Comparison of ENCODE assay signal across 8 mouse cellular contexts in genomic region chr11:70671333-70672047, GRCm38 (mm10). TPM values are rescaled to one million over a fixed set of nuclear protein-coding genes. Genes with fewer than 3 reads are reported as not detected.
DNase-seq lines count a peak whose midpoint lies in the region; ATAC-seq and TF ChIP-seq lines count a peak whose summit lies in the region.

No protein-coding gene starts in this region.

- WGBS in heart, embryonic 10.5 days = 81% methylated on average over 16 of the region's 16 CpGs
- WGBS in lung, embryonic 14.5 days = 83% methylated on average over 16 of the region's 16 CpGs
- WGBS in forebrain, postnatal 0 days = 79% methylated on average over 16 of the region's 16 CpGs
- WGBS in neural tube, embryonic 13.5 days = 86% methylated on average over 16 of the region's 16 CpGs

- no peak for DNase-seq in heart, embryonic 10.5 days (ENCODE audit: low spot score)
- no peak for DNase-seq in heart, postnatal 36 days
- DNase-seq in lung, embryonic 14.5 days = no peak
- no peak for DNase-seq in lung, adult 18-20 months
- no peak for DNase-seq in forebrain, postnatal 0 days
- no peak for DNase-seq in embryo, embryonic 9.5 days (ENCODE audit: extremely low spot score)
- DNase-seq in right cerebral cortex, postnatal 14 days = no peak

- H3K27me3 ChIP-seq in heart, embryonic 10.5 days (ENCODE audit: insufficient read depth, poor library complexity, severe bottlenecking) = no peaks in the 10 kb centered on the region
- no peaks in the 10 kb centered on the region for H3K27me3 ChIP-seq in lung, embryonic 14.5 days (ENCODE audit: insufficient read depth, low read length)
- no peaks in the 10 kb centered on the region for H3K27me3 ChIP-seq in forebrain, postnatal 0 days (ENCODE audit: insufficient read depth, low read length)
- H3K27me3 ChIP-seq in neural tube, embryonic 13.5 days = no peaks in the 10 kb centered on the region

- peaks cover 41% of the 10 kb centered on the region for H3K4me1 ChIP-seq in heart, embryonic 10.5 days
- 0 out of 2 replicates have a peak, but pooled peaks cover 7% of the 10 kb centered on the region for H3K4me1 ChIP-seq in lung, embryonic 14.5 days (ENCODE audit: insufficient read depth)
- H3K4me1 ChIP-seq in forebrain, postnatal 0 days (ENCODE audit: insufficient read depth) = peaks cover 9% of the 10 kb centered on the region; the same call in 1 of the 2 replicates
- peaks cover 37% of the 10 kb centered on the region for H3K4me1 ChIP-seq in neural tube, embryonic 13.5 days (replicated peaks)

- no peaks in the 10 kb centered on the region for H3K9me3 ChIP-seq in heart, embryonic 10.5 days
- no peaks in the 10 kb centered on the region for H3K9me3 ChIP-seq in lung, embryonic 14.5 days (ENCODE audit: low read depth, low read length)
- H3K9me3 ChIP-seq in forebrain, postnatal 0 days (ENCODE audit: low read length) = no peaks in the 10 kb centered on the region
- no peaks in the 10 kb centered on the region for H3K9me3 ChIP-seq in neural tube, embryonic 13.5 days

- ATAC-seq in lung, embryonic 14.5 days (ENCODE audit: insufficient read depth) = no peak
- no peak for ATAC-seq in forebrain, postnatal 0 days
- no peak for ATAC-seq in neural tube, embryonic 13.5 days (ENCODE audit: low read depth)

- peak overlapping the region; percentile 96; the same call in 1 of the 2 replicates for H3K27ac ChIP-seq in heart, embryonic 10.5 days
- no peak overlapping the region for H3K27ac ChIP-seq in lung, embryonic 14.5 days (ENCODE audit: low read depth)
- H3K27ac ChIP-seq in forebrain, postnatal 0 days (ENCODE audit: low read depth, low read length) = 0 out of 2 replicates have a peak overlapping the region, but pooled peaks have one; percentile 15
- H3K27ac ChIP-seq in neural tube, embryonic 13.5 days (replicated peaks) = 0 out of 2 replicates have a peak overlapping the region, but pooled peaks have one; percentile 98

- H3K4me3 ChIP-seq in heart, embryonic 10.5 days = 0 out of 2 replicates have a peak overlapping the region, but pooled peaks have one; percentile 77
- H3K4me3 ChIP-seq in lung, embryonic 14.5 days (ENCODE audit: low read depth, low read length) = no peak overlapping the region
- no peak overlapping the region for H3K4me3 ChIP-seq in forebrain, postnatal 0 days (ENCODE audit: low read depth, low read length)
- H3K4me3 ChIP-seq in neural tube, embryonic 13.5 days = no peak overlapping the region; the same call in 1 of the 2 replicates

- intact Hi-C loops in heart, postnatal 36 days (cut with DNase I) = loop anchor here (1.0 kb wide), 1 partner anchor 16 kb away; no protein-coding TSS in a partner anchor

- peak overlapping the region; percentile 83; the same call in 1 of the 2 replicates for H3K4me2 ChIP-seq in lung, embryonic 14.5 days
- no peak overlapping the region for H3K4me2 ChIP-seq in forebrain, postnatal 0 days (ENCODE audit: low read depth)
- H3K4me2 ChIP-seq in neural tube, embryonic 13.5 days = peak overlapping the region; percentile 92

- no peak for TF ChIP-seq CTCF in lung, embryonic 14.5 days (IDR thresholded peaks at IDR 0.05; ENCODE audit: low read depth)
- no peak for TF ChIP-seq CTCF in forebrain, postnatal 0 days (IDR thresholded peaks at IDR 0.05; ENCODE audit: low read depth)

- H3K9ac ChIP-seq in lung, embryonic 14.5 days = no peak overlapping the region
- H3K9ac ChIP-seq in forebrain, postnatal 0 days = no peak overlapping the region
- peak overlapping the region; percentile 91 for H3K9ac ChIP-seq in neural tube, embryonic 13.5 days

- peaks cover 47% of the 10 kb centered on the region for H3K36me3 ChIP-seq in heart, embryonic 10.5 days
- H3K36me3 ChIP-seq in lung, embryonic 14.5 days (ENCODE audit: insufficient read depth) = peaks cover 46% of the 10 kb centered on the region
- H3K36me3 ChIP-seq in forebrain, postnatal 0 days (ENCODE audit: insufficient read depth) = peaks cover 35% of the 10 kb centered on the region
- peaks cover 45% of the 10 kb centered on the region for H3K36me3 ChIP-seq in neural tube, embryonic 13.5 days

RNA-seq across cellular contexts. Expression of gene Spag7, which starts 2.3 kb away (rescaled TPM):
- 204 and 209 TPM in 2 replicates for polyA plus RNA-seq in heart, embryonic 10.5 days (2016; fragmentation: Nextera tagmentation; extraction: Ambion mirVana)
- total RNA-seq in heart, postnatal 36 days (2021) = 10 to 100 TPM; 95.0 to 98.6 TPM
- polyA plus RNA-seq in lung, embryonic 14.5 days (2014; fragmentation: Nextera tagmentation; extraction: Ambion mirVana) = 141 and 167 TPM in 2 replicates
- 49.2 and 57.1 TPM in 2 replicates for total RNA-seq in forebrain, postnatal 0 days (2014; rRNA removed)
- polyA plus RNA-seq in forebrain, postnatal 0 days (2015; fragmentation: Nextera tagmentation; extraction: Ambion mirVana) = 56.6 and 116 TPM in 2 replicates
- 169 and 172 TPM in 2 replicates for polyA plus RNA-seq in neural tube, embryonic 13.5 days (2015; fragmentation: Nextera tagmentation; extraction: Ambion mirVana)

RNA-seq across cellular contexts. Expression of gene Eno3, which starts 14.5 kb away (rescaled TPM):
- polyA plus RNA-seq in heart, embryonic 10.5 days (2016; fragmentation: Nextera tagmentation; extraction: Ambion mirVana) = 188 and 256 TPM in 2 replicates
- total RNA-seq in heart, postnatal 36 days (2021) = 1,000 to 10,000 TPM; 1,887 to 1,957 TPM
- 12.7 and 19.6 TPM in 2 replicates for polyA plus RNA-seq in lung, embryonic 14.5 days (2014; fragmentation: Nextera tagmentation; extraction: Ambion mirVana)
- 7.4 and 14.6 TPM in 2 replicates for total RNA-seq in forebrain, postnatal 0 days (2014; rRNA removed)
- polyA plus RNA-seq in forebrain, postnatal 0 days (2015; fragmentation: Nextera tagmentation; extraction: Ambion mirVana) = 4.3 and 5.5 TPM in 2 replicates
- 9.4 and 14.9 TPM in 2 replicates for polyA plus RNA-seq in neural tube, embryonic 13.5 days (2015; fragmentation: Nextera tagmentation; extraction: Ambion mirVana)

RNA-seq across cellular contexts. Expression of gene Camta2, which starts 16.4 kb away (rescaled TPM):
- 12.0 and 12.5 TPM in 2 replicates for polyA plus RNA-seq in heart, embryonic 10.5 days (2016; fragmentation: Nextera tagmentation; extraction: Ambion mirVana)
- total RNA-seq in heart, postnatal 36 days (2021) = 10 to 100 TPM; 39.2 to 39.6 TPM
- 15.3 and 16.2 TPM in 2 replicates for polyA plus RNA-seq in lung, embryonic 14.5 days (2014; fragmentation: Nextera tagmentation; extraction: Ambion mirVana)
- total RNA-seq in forebrain, postnatal 0 days (2014; rRNA removed) = 12.8 and 17.3 TPM in 2 replicates
- polyA plus RNA-seq in forebrain, postnatal 0 days (2015; fragmentation: Nextera tagmentation; extraction: Ambion mirVana) = 11.1 and 17.7 TPM in 2 replicates
- 16.9 and 19.5 TPM in 2 replicates for polyA plus RNA-seq in neural tube, embryonic 13.5 days (2015; fragmentation: Nextera tagmentation; extraction: Ambion mirVana)

RNA-seq across cellular contexts. Expression of gene Pfn1, which starts 17.0 kb away (rescaled TPM):
- 2,022 and 2,208 TPM in 2 replicates for polyA plus RNA-seq in heart, embryonic 10.5 days (2016; fragmentation: Nextera tagmentation; extraction: Ambion mirVana)
- total RNA-seq in heart, postnatal 36 days (2021) = 100 to 1,000 TPM; 283 to 296 TPM
- polyA plus RNA-seq in lung, embryonic 14.5 days (2014; fragmentation: Nextera tagmentation; extraction: Ambion mirVana) = 2,124 and 2,138 TPM in 2 replicates
- 386 and 408 TPM in 2 replicates for total RNA-seq in forebrain, postnatal 0 days (2014; rRNA removed)
- 687 and 843 TPM in 2 replicates for polyA plus RNA-seq in forebrain, postnatal 0 days (2015; fragmentation: Nextera tagmentation; extraction: Ambion mirVana)
- polyA plus RNA-seq in neural tube, embryonic 13.5 days (2015; fragmentation: Nextera tagmentation; extraction: Ambion mirVana) = 970 and 979 TPM in 2 replicates

RNA-seq across cellular contexts. Expression of gene Slc25a11, which starts 24.2 kb away (rescaled TPM):
- 207 and 246 TPM in 2 replicates for polyA plus RNA-seq in heart, embryonic 10.5 days (2016; fragmentation: Nextera tagmentation; extraction: Ambion mirVana)
- total RNA-seq in heart, postnatal 36 days (2021) = 100 to 1,000 TPM; 570 to 607 TPM
- 128 and 133 TPM in 2 replicates for polyA plus RNA-seq in lung, embryonic 14.5 days (2014; fragmentation: Nextera tagmentation; extraction: Ambion mirVana)
- total RNA-seq in forebrain, postnatal 0 days (2014; rRNA removed) = 133 and 134 TPM in 2 replicates
- polyA plus RNA-seq in forebrain, postnatal 0 days (2015; fragmentation: Nextera tagmentation; extraction: Ambion mirVana) = 151 and 160 TPM in 2 replicates
- polyA plus RNA-seq in neural tube, embryonic 13.5 days (2015; fragmentation: Nextera tagmentation; extraction: Ambion mirVana) = 150 and 153 TPM in 2 replicates
